Mouse (Mus musculus) testis, adult 2 months (tissue): ENCODE results near the gene Hormad1.

Source experiments
- CTCF ChIP-seq: fragments of 200-500 bp; IDR thresholded peaks from 2 replicates; pipeline ENCODE4 v1.5.1; 2012; ENCODE audit warnings: low read depth, mild to moderate bottlenecking, inconsistent platforms, low read length, moderate library complexity; ENCODE audit not compliant: control insufficient read depth, insufficient read depth, insufficient replicate concordance
- POLR2A ChIP-seq: fragments of 200-500 bp; IDR thresholded peaks from 2 replicates; pipeline ENCODE4 v1.6.1; 2012; ENCODE audit warnings: low read depth, mild to moderate bottlenecking, inconsistent platforms, low read length, moderate library complexity; ENCODE audit not compliant: control insufficient read depth

GRCm38 (mm10) chr3:95598734-95599133 is 39.3 kb downstream of the Hormad1 start:
- TF ChIP-seq CTCF (no peak), POLR2A (no peak)
